Mouse (Mus musculus) stomach, embryonic 16.5 days (tissue): Measurements from ENCODE around the gene Fbln2. TPM values are rescaled to one million over a fixed set of nuclear protein-coding genes. Genes with fewer than 3 reads are reported as not detected.
A peak's percentile ranks its signal among the peaks of the same experiment; 100 is the strongest.

Source experiments
- ATAC-seq: fragments of 200-750 bp; cut with Nextera tagmentation; 2 replicates; pipeline ENCODE4 v1.8.0; 2017; ENCODE audit warnings: moderate number of reproducible peaks, moderate TSS enrichment; ENCODE audit not compliant: insufficient read depth, low FRiP score
- H3K27ac ChIP-seq: fragments of 300-500 bp; sonication (generic); 2 replicates; pipeline ENCODE4 v1.5.1; 2014; ENCODE audit warnings: low read length
- H3K27me3 ChIP-seq: fragments of 300-500 bp; sonication (generic); 2 replicates; pipeline ENCODE4 v1.6.1; 2014; ENCODE audit warnings: low read length, control low read depth, mixed read lengths; ENCODE audit not compliant: control insufficient read depth, insufficient read depth
- H3K36me3 ChIP-seq: fragments of 300-500 bp; sonication (generic); 2 replicates; pipeline ENCODE4 v1.6.1; 2014; ENCODE audit warnings: low read length; ENCODE audit not compliant: control insufficient read depth, insufficient read depth
- H3K4me1 ChIP-seq: fragments of 300-500 bp; sonication (generic); 2 replicates; pipeline ENCODE4 v1.6.1; 2014; ENCODE audit warnings: low read length, control low read depth, mixed read lengths; ENCODE audit not compliant: control insufficient read depth, insufficient read depth
- H3K4me2 ChIP-seq: fragments of 300-500 bp; sonication (generic); 2 replicates; pipeline ENCODE4 v1.6.1; 2014; ENCODE audit warnings: low read depth, low read length, mixed read lengths
- H3K4me3 ChIP-seq: fragments of 300-500 bp; sonication (generic); replicated peaks from 2 replicates; pipeline ENCODE4 v1.5.1; 2014; ENCODE audit warnings: mild to moderate bottlenecking, low read length
- H3K9ac ChIP-seq: fragments of 300-500 bp; sonication (generic); 2 replicates; pipeline ENCODE4 v1.6.1; 2014; ENCODE audit warnings: low read length
- H3K9me3 ChIP-seq: fragments of 300-500 bp; sonication (generic); replicated peaks from 2 replicates; pipeline ENCODE4 v1.6.1; 2016; ENCODE audit warnings: low read length, control low read depth; ENCODE audit not compliant: control insufficient read depth
- WGBS: fragments of 180-500 bp; shearing (Covaris S2); extraction: QIAGEN DNeasy Blood & Tissue Kit; methylation state at CpG from one replicate; pipeline ENCODE4 v1.1.7; 2014; 5-methylcytosine and 5-hydroxymethylcytosine counted together
- polyA plus RNA-seq: library from polyadenylated mRNA; unstranded; fragments of >200 nt; fragmentation: Nextera tagmentation; extraction: Ambion mirVana; gene quantifications from 2 replicates; pipeline ENCODE4 v1.2.1, GENCODE M21; 2015

The Fbln2 gene
- polyA plus RNA-seq, 1 experiment from 2014 or later: 63.0 TPM

GRCm38 (mm10) chr6:91218445-91218844 lies 6.2 kb downstream of the Fbln2 start:
- no peak for ATAC-seq
- Histone ChIP-seq H3K4me1 (no peaks in the 10 kb centered on the region; the same call in 1 of the 2 replicates), H3K36me3 (no peaks in the 10 kb centered on the region), H3K27ac (no peak overlapping the region), H3K9me3 (no peaks in the 10 kb centered on the region), H3K4me2 (no peak overlapping the region), H3K9ac (no peak overlapping the region), H3K4me3 (no peak overlapping the region), H3K27me3 (no peaks in the 10 kb centered on the region)
- 57% methylated on average over 9 of the region's 9 CpGs for WGBS

GRCm38 (mm10) chr6:91218871-91219270 lies 6.6 kb downstream of the Fbln2 start:
- no peaks in the 10 kb centered on the region for H3K9me3 ChIP-seq
- H3K4me3 ChIP-seq: no peak overlapping the region

GRCm38 (mm10) chr6:91220062-91220461 lies 7.8 kb downstream of the Fbln2 start:
- Histone ChIP-seq H3K36me3 (no peaks in the 10 kb centered on the region), H3K4me1 (no peaks in the 10 kb centered on the region), H3K9ac (no peak overlapping the region), H3K27ac (no peak overlapping the region), H3K9me3 (no peaks in the 10 kb centered on the region), H3K4me2 (no peak overlapping the region), H3K27me3 (no peaks in the 10 kb centered on the region), H3K4me3 (no peak overlapping the region)
- ATAC-seq: no peak

More at GRCm38 (mm10) chr6:91218871-91219270, 6.6 kb downstream of the Fbln2 start:
- Histone ChIP-seq H3K9ac (no peak overlapping the region), H3K4me1 (no peaks in the 10 kb centered on the region), H3K27ac (no peak overlapping the region), H3K36me3 (no peaks in the 10 kb centered on the region), H3K4me2 (no peak overlapping the region), H3K27me3 (no peaks in the 10 kb centered on the region)
- ATAC-seq: no peak
- 56% methylated on average over 3 of the region's 3 CpGs for WGBS

- 5% methylated on average over 3 of the region's 3 CpGs for WGBS
- Histone ChIP-seq H3K27me3 (no peaks in the 10 kb centered on the region), H3K4me3 (no peak overlapping the region), H3K36me3 (no peaks in the 10 kb centered on the region), H3K9me3 (no peaks in the 10 kb centered on the region), H3K9ac (no peak overlapping the region), H3K4me1 (no peaks in the 10 kb centered on the region), H3K4me2 (no peak overlapping the region), H3K27ac (no peak overlapping the region)
- no peak for ATAC-seq
Measured at GRCm38 (mm10) chr6:91221094-91221493, 8.8 kb downstream of the Fbln2 start.

- H3K4me2 ChIP-seq: no peak overlapping the region
- no peaks in the 10 kb centered on the region for H3K9me3 ChIP-seq
- H3K36me3 ChIP-seq: no peaks in the 10 kb centered on the region
- H3K27me3 ChIP-seq: no peaks in the 10 kb centered on the region
- H3K9ac ChIP-seq: no peak overlapping the region
- 53% methylated on average over 10 of the region's 10 CpGs for WGBS
- H3K4me3 ChIP-seq: no peak overlapping the region
- no peak overlapping the region for H3K27ac ChIP-seq
- H3K4me1 ChIP-seq: no peaks in the 10 kb centered on the region
- ATAC-seq: peak; percentile 56; the same call in 1 of the 2 replicates
Measured at GRCm38 (mm10) chr6:91222694-91223346, 10.6 kb downstream of the Fbln2 start.

- no peaks in the 10 kb centered on the region for H3K9me3 ChIP-seq
- 71% methylated on average over 6 of the region's 6 CpGs for WGBS
- H3K27me3 ChIP-seq: no peaks in the 10 kb centered on the region
- H3K4me1 ChIP-seq: no peaks in the 10 kb centered on the region
- H3K4me3 ChIP-seq: no peak overlapping the region
- H3K36me3 ChIP-seq: no peaks in the 10 kb centered on the region
- no peak overlapping the region for H3K9ac ChIP-seq
- no peak overlapping the region for H3K4me2 ChIP-seq
- no peak overlapping the region for H3K27ac ChIP-seq
- no peak for ATAC-seq
Measured at GRCm38 (mm10) chr6:91224939-91225338, 12.7 kb downstream of the Fbln2 start.

GRCm38 (mm10) chr6:91225346-91225745 lies 13.1 kb downstream of the Fbln2 start:
- 80% methylated on average over 4 of the region's 4 CpGs for WGBS

GRCm38 (mm10) chr6:91226058-91226457 lies 13.8 kb downstream of the Fbln2 start:
- WGBS: 39% methylated on average over 1 of the region's 1 CpGs
- ATAC-seq: no peak

More at GRCm38 (mm10) chr6:91225346-91225745, 13.1 kb downstream of the Fbln2 start:
- no peaks in the 10 kb centered on the region for H3K4me1 ChIP-seq
- H3K9me3 ChIP-seq: no peaks in the 10 kb centered on the region
- no peak overlapping the region for H3K4me2 ChIP-seq
- no peak overlapping the region for H3K27ac ChIP-seq
- H3K4me3 ChIP-seq: no peak overlapping the region
- H3K9ac ChIP-seq: no peak overlapping the region
- ATAC-seq: no peak
- no peaks in the 10 kb centered on the region for H3K27me3 ChIP-seq
- H3K36me3 ChIP-seq: no peaks in the 10 kb centered on the region

GRCm38 (mm10) chr6:91228980-91229379 lies 16.7 kb downstream of the Fbln2 start:
- no peaks in the 10 kb centered on the region for H3K36me3 ChIP-seq
- no peak overlapping the region for H3K27ac ChIP-seq
- H3K9me3 ChIP-seq: no peaks in the 10 kb centered on the region
- ATAC-seq: no peak
- H3K4me1 ChIP-seq: no peaks in the 10 kb centered on the region
- 65% methylated on average over 4 of the region's 4 CpGs for WGBS
- no peak overlapping the region for H3K4me3 ChIP-seq
- no peak overlapping the region for H3K4me2 ChIP-seq
- H3K9ac ChIP-seq: no peak overlapping the region
- H3K27me3 ChIP-seq: no peaks in the 10 kb centered on the region

More at GRCm38 (mm10) chr6:91226058-91226457, 13.8 kb downstream of the Fbln2 start:
- H3K27ac ChIP-seq: no peak overlapping the region
- no peak overlapping the region for H3K4me3 ChIP-seq
- H3K9ac ChIP-seq: no peak overlapping the region
- no peaks in the 10 kb centered on the region for H3K36me3 ChIP-seq
- no peaks in the 10 kb centered on the region for H3K4me1 ChIP-seq
- H3K9me3 ChIP-seq: no peaks in the 10 kb centered on the region
- H3K27me3 ChIP-seq: no peaks in the 10 kb centered on the region
- no peak overlapping the region for H3K4me2 ChIP-seq
